ENCODE assay signal across 8 mouse cellular contexts in genomic region chr7:79129883-79130282, GRCm38 (mm10). TPM values are rescaled to one million over a fixed set of nuclear protein-coding genes. Genes with fewer than 3 reads are reported as not detected.
DNase-seq lines count a peak whose midpoint lies in the region; ATAC-seq lines count a peak whose summit lies in the region.

No protein-coding gene starts in this region.

- H3K9me3 ChIP-seq in heart, embryonic 13.5 days: no peaks in the 10 kb centered on the region
- H3K9me3 ChIP-seq in forebrain, embryonic 15.5 days: no peaks in the 10 kb centered on the region
- H3K9me3 ChIP-seq in midbrain, embryonic 10.5 days (replicated peaks): no peaks in the 10 kb centered on the region

- H3K36me3 ChIP-seq in heart, embryonic 13.5 days: peaks cover 12% of the 10 kb centered on the region
- no peaks in the 10 kb centered on the region for H3K36me3 ChIP-seq in forebrain, embryonic 15.5 days
- peaks cover 12% of the 10 kb centered on the region for H3K36me3 ChIP-seq in midbrain, embryonic 10.5 days

- H3K27ac ChIP-seq in heart, embryonic 13.5 days (replicated peaks): no peak overlapping the region
- no peak overlapping the region for H3K27ac ChIP-seq in forebrain, embryonic 15.5 days (replicated peaks)
- H3K27ac ChIP-seq in midbrain, embryonic 10.5 days (replicated peaks): peak overlapping the region; percentile 34; the same call in 1 of the 2 replicates

- 17% methylated on average over 8 of the region's 8 CpGs for whole genome bisulfite sequencing in heart, embryonic 13.5 days
- WGBS in forebrain, embryonic 15.5 days: 21% methylated on average over 8 of the region's 8 CpGs
- WGBS in midbrain, embryonic 10.5 days: 7% methylated on average over 8 of the region's 8 CpGs

- peak overlapping the region; percentile 66 for H3K4me2 ChIP-seq in heart, embryonic 13.5 days
- H3K4me2 ChIP-seq in forebrain, embryonic 15.5 days (replicated peaks): peak overlapping the region; percentile 35; the same call in 1 of the 2 replicates

- H3K4me3 ChIP-seq in heart, embryonic 13.5 days: peak overlapping the region; percentile 41; the same call in 1 of the 2 replicates
- 0 out of 2 replicates have a peak overlapping the region, but pooled peaks have one; percentile 24 for H3K4me3 ChIP-seq in forebrain, embryonic 15.5 days
- peak overlapping the region; percentile 43 for H3K4me3 ChIP-seq in midbrain, embryonic 10.5 days

- H3K27me3 ChIP-seq in heart, embryonic 13.5 days (replicated peaks): peaks cover 20% of the 10 kb centered on the region
- no peaks in the 10 kb centered on the region for H3K27me3 ChIP-seq in forebrain, embryonic 15.5 days
- H3K27me3 ChIP-seq in midbrain, embryonic 10.5 days (ENCODE audit: low read depth, poor library complexity, severe bottlenecking): peaks cover 39% of the 10 kb centered on the region

- H3K4me1 ChIP-seq in heart, embryonic 13.5 days: peaks cover 50% of the 10 kb centered on the region
- H3K4me1 ChIP-seq in forebrain, embryonic 15.5 days: peaks cover 8% of the 10 kb centered on the region; the same call in 1 of the 2 replicates
- H3K4me1 ChIP-seq in midbrain, embryonic 10.5 days: peaks cover 56% of the 10 kb centered on the region

- DNase-seq in heart, adult 18-20 months: no peak
- DNase-seq in R1 (ENCODE audit: low read depth, low spot score): peak; percentile 52
- DNase-seq in midbrain, embryonic 10.5 days (ENCODE audit: low spot score): no peak
- no peak for DNase-seq in layer of hippocampus, adult 9-11 months
- DNase-seq in adrenal gland, postnatal 14 days: no peak
- DNase-seq in gastrocnemius, postnatal 14 days: no peak

- peak overlapping the region; percentile 71; the same call in 1 of the 2 replicates for H3K9ac ChIP-seq in heart, embryonic 13.5 days
- H3K9ac ChIP-seq in forebrain, embryonic 15.5 days (replicated peaks): no peak overlapping the region

- intact Hi-C loops in gastrocnemius, postnatal 14 days (cut with DNase I; ENCODE audit: low total_unique reads): no loop called here

- ATAC-seq in heart, embryonic 13.5 days (ENCODE audit: extremely low read depth, insufficient number of reproducible peaks, low FRiP score, low TSS enrichment): no peak
- ATAC-seq in forebrain, embryonic 15.5 days (replicated peaks): no peak

RNA-seq across cellular contexts. Expression of gene Hapln3, which starts 0.9 kb away (rescaled TPM):
- 1.1 and 1.6 TPM in 2 replicates for polyA plus RNA-seq in heart, embryonic 13.5 days (2015; fragmentation: Nextera tagmentation; extraction: Ambion mirVana)
- under 1 TPM; 0.27 to 0.36 TPM for total RNA-seq in heart, adult 18-20 months (2021)
- polyA plus RNA-seq in forebrain, embryonic 15.5 days (2015; fragmentation: Nextera tagmentation; extraction: Ambion mirVana): 2.5 and 3.0 TPM in 2 replicates
- 2.7 and 3.2 TPM in 2 replicates for polyA plus RNA-seq in midbrain, embryonic 10.5 days (2016; fragmentation: Nextera tagmentation; extraction: Ambion mirVana)
- 1.1 and 1.3 TPM in 2 replicates for total RNA-seq in adrenal gland, postnatal 14 days (2021)
- under 1 TPM; 0.49 to 0.55 TPM for total RNA-seq in gastrocnemius, postnatal 14 days (2021)

RNA-seq across cellular contexts. Expression of gene Mfge8, which starts 19.0 kb away (rescaled TPM):
- polyA plus RNA-seq in heart, embryonic 13.5 days (2015; fragmentation: Nextera tagmentation; extraction: Ambion mirVana): 252 and 284 TPM in 2 replicates
- 100 to 1,000 TPM; 120 to 144 TPM for total RNA-seq in heart, adult 18-20 months (2021)
- 166 and 192 TPM in 2 replicates for polyA plus RNA-seq in forebrain, embryonic 15.5 days (2015; fragmentation: Nextera tagmentation; extraction: Ambion mirVana)
- 94.9 and 98.1 TPM in 2 replicates for polyA plus RNA-seq in midbrain, embryonic 10.5 days (2016; fragmentation: Nextera tagmentation; extraction: Ambion mirVana)
- total RNA-seq in adrenal gland, postnatal 14 days (2021): 220 and 296 TPM in 2 replicates
- 10 to 100 TPM; 67.9 to 70.7 TPM for total RNA-seq in gastrocnemius, postnatal 14 days (2021)
